Mouse (Mus musculus): Measurements from ENCODE around the gene Miga1. TPM values are rescaled to one million over a fixed set of nuclear protein-coding genes. Genes with fewer than 3 reads are reported as not detected.

Gene Miga1
- total RNA-seq, 1 experiment from 2014 or later = 23.4 TPM

Other genes with a start within 250 kb of the Miga1 start
- not detected in 2 replicates for gene Gipc2, start 174.2 kb downstream of the Miga1 start, total RNA-seq (2017)
- gene Dnajb4, start 130.1 kb downstream of the Miga1 start, total RNA-seq (2017) = 36.0 and 44.2 TPM in 2 replicates
- 192 and 208 TPM in 2 replicates for gene Fubp1, start 130.0 kb downstream of the Miga1 start, total RNA-seq (2017)
- 0.35 TPM in 1 of 2 replicates, not detected in the other for gene Nexn, start 74.1 kb downstream of the Miga1 start, total RNA-seq (2017)
- 114 and 121 TPM in 2 replicates for gene Usp33, start 6.1 kb upstream of the Miga1 start, total RNA-seq (2017)
- gene Zzz3, start 55.1 kb upstream of the Miga1 start, total RNA-seq (2017) = 84.1 and 92.9 TPM in 2 replicates